8 mouse cellular contexts compared by ENCODE assay signal in the genomic region with DNA sequence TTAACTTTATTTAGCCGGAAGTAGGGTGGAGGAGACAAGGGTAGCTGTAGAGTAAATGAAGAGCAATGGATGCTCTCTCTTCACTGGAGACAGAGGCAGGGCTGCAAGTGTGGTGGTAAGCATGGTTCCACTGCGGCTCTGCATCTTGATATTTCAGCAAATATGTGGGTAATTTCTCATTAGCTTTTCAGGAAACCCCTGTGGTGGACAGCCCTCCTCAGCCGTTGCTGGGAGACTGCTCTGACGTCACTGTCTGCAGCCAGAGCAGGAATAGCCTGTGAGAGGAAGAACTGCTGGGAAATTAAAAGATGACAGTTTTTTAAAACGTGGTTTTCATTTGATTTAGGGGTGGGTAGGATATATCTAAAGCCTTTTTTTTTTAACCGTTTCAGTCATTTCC. TPM values are rescaled to one million over a fixed set of nuclear protein-coding genes. Genes with fewer than 3 reads are reported as not detected.
DNase-seq lines count a peak whose midpoint lies in the region; ATAC-seq and TF ChIP-seq lines count a peak whose summit lies in the region.

No protein-coding gene starts in this region.

- peak; percentile 68 for DNase-seq in gastrocnemius, adult 2 months
- DNase-seq in gastrocnemius, adult 8-10 months (ENCODE audit: low spot score in 2 of 2): no peak
- DNase-seq in embryonic facial prominence, embryonic 10.5 days (ENCODE audit: low spot score): peak; percentile 74
- peak; percentile 50 to 53 for DNase-seq in heart, adult 9 months (ENCODE audit: low spot score in 2 of 2)
- peak; percentile 56 for DNase-seq in kidney, adult 18-20 months
- DNase-seq in left cerebral cortex, postnatal 4 days: peak; percentile 39
- peak; percentile 45 for DNase-seq in stomach, postnatal 0 days (ENCODE audit: low spot score)

- H3K27me3 ChIP-seq in embryonic facial prominence, embryonic 10.5 days (replicated peaks; ENCODE audit: low read depth, poor library complexity, severe bottlenecking): no peaks in the 10 kb centered on the region
- no peaks in the 10 kb centered on the region for H3K27me3 ChIP-seq in midbrain, embryonic 13.5 days
- H3K27me3 ChIP-seq in stomach, postnatal 0 days (ENCODE audit: control insufficient read depth, insufficient read depth, low read length): no peaks in the 10 kb centered on the region

- intact Hi-C loops in gastrocnemius, adult 2 months (cut with DNase I): no loop called here
- intact Hi-C loops in left cerebral cortex, postnatal 4 days (cut with DNase I): no loop called here

- no peaks in the 10 kb centered on the region for H3K36me3 ChIP-seq in embryonic facial prominence, embryonic 10.5 days (replicated peaks)
- no peaks in the 10 kb centered on the region for H3K36me3 ChIP-seq in midbrain, embryonic 13.5 days
- H3K36me3 ChIP-seq in stomach, postnatal 0 days (ENCODE audit: control insufficient read depth, insufficient read depth, low read length): no peaks in the 10 kb centered on the region

- ATAC-seq in midbrain, embryonic 13.5 days: peak; percentile 57; the same call in 1 of the 2 replicates
- ATAC-seq in stomach, postnatal 0 days (ENCODE audit: low FRiP score, low TSS enrichment): no peak

- H3K4me2 ChIP-seq in midbrain, embryonic 13.5 days (replicated peaks): peak overlapping the region; percentile 41
- H3K4me2 ChIP-seq in stomach, postnatal 0 days (replicated peaks; ENCODE audit: low read depth): 0 out of 2 replicates have a peak overlapping the region, but pooled peaks have one; percentile 11

- peaks cover 67% of the 10 kb centered on the region for H3K4me1 ChIP-seq in embryonic facial prominence, embryonic 10.5 days
- peaks cover 49% of the 10 kb centered on the region for H3K4me1 ChIP-seq in midbrain, embryonic 13.5 days (replicated peaks)
- no peaks in the 10 kb centered on the region; the same call in 1 of the 2 replicates for H3K4me1 ChIP-seq in stomach, postnatal 0 days (replicated peaks; ENCODE audit: control insufficient read depth, insufficient read depth)

- TF ChIP-seq CTCF in gastrocnemius, adult 2 months (IDR thresholded peaks at IDR 0.05): no peak
- TF ChIP-seq CTCF in stomach, postnatal 0 days (IDR thresholded peaks at IDR 0.05; ENCODE audit: low read depth): no peak

- H3K4me3 ChIP-seq in gastrocnemius, adult 2 months: peak overlapping the region; percentile 58
- peak overlapping the region; percentile 23; the same call in 1 of the 2 replicates for H3K4me3 ChIP-seq in embryonic facial prominence, embryonic 10.5 days
- no peak overlapping the region for H3K4me3 ChIP-seq in midbrain, embryonic 13.5 days (replicated peaks)
- no peak overlapping the region for H3K4me3 ChIP-seq in stomach, postnatal 0 days (ENCODE audit: low read depth, low read length)

- H3K9ac ChIP-seq in midbrain, embryonic 13.5 days (replicated peaks): peak overlapping the region; percentile 51; the same call in 1 of the 2 replicates
- no peak overlapping the region for H3K9ac ChIP-seq in stomach, postnatal 0 days (ENCODE audit: low read length)

- no peak for TF ChIP-seq EP300 in stomach, postnatal 0 days (optimal IDR thresholded peaks at IDR 0.05)

- H3K27ac ChIP-seq in gastrocnemius, adult 2 months: peak overlapping the region; percentile 78
- no peak overlapping the region for H3K27ac ChIP-seq in embryonic facial prominence, embryonic 10.5 days (replicated peaks)
- H3K27ac ChIP-seq in midbrain, embryonic 13.5 days: peak overlapping the region; percentile 56; the same call in 1 of the 2 replicates
- H3K27ac ChIP-seq in stomach, postnatal 0 days (replicated peaks): no peak overlapping the region

- H3K9me3 ChIP-seq in embryonic facial prominence, embryonic 10.5 days: no peaks in the 10 kb centered on the region
- H3K9me3 ChIP-seq in midbrain, embryonic 13.5 days: no peaks in the 10 kb centered on the region
- no peaks in the 10 kb centered on the region for H3K9me3 ChIP-seq in stomach, postnatal 0 days (ENCODE audit: control insufficient read depth, low read length)

- WGBS in embryonic facial prominence, embryonic 10.5 days: 28% methylated on average over 6 of the region's 6 CpGs
- WGBS in midbrain, embryonic 13.5 days: 23% methylated on average over 6 of the region's 6 CpGs
- WGBS in stomach, postnatal 0 days: 17% methylated on average over 6 of the region's 6 CpGs

RNA-seq across cellular contexts. Expression of gene R3hdm2, which starts 41.9 kb away (rescaled TPM):
- 100 to 1,000 TPM; 118 to 153 TPM for total RNA-seq in gastrocnemius, adult 2 months (2021)
- total RNA-seq in gastrocnemius, adult 8-10 months (2022): 100 to 1,000 TPM; 130 to 135 (median 131) TPM
- polyA plus RNA-seq in embryonic facial prominence, embryonic 10.5 days (2016; fragmentation: Nextera tagmentation; extraction: Ambion mirVana): 33.9 and 41.9 TPM in 2 replicates
- total RNA-seq in left cerebral cortex, postnatal 4 days (2021): 100 to 1,000 TPM; 158 to 165 TPM
- 35.0 and 36.1 TPM in 2 replicates for polyA plus RNA-seq in midbrain, embryonic 13.5 days (2015; fragmentation: Nextera tagmentation; extraction: Ambion mirVana)
- 14.3 and 17.6 TPM in 2 replicates for polyA plus RNA-seq in stomach, postnatal 0 days (2015; fragmentation: Nextera tagmentation; extraction: Ambion mirVana)

RNA-seq across cellular contexts. Expression of gene Inhbc, which starts 51.8 kb away (rescaled TPM):
- total RNA-seq in gastrocnemius, adult 2 months (2021): not detected
- not detected for total RNA-seq in gastrocnemius, adult 8-10 months (2022)
- polyA plus RNA-seq in embryonic facial prominence, embryonic 10.5 days (2016; fragmentation: Nextera tagmentation; extraction: Ambion mirVana): 0.09 and 0.10 TPM in 2 replicates
- not detected for total RNA-seq in left cerebral cortex, postnatal 4 days (2021)
- not detected in 2 replicates for polyA plus RNA-seq in midbrain, embryonic 13.5 days (2015; fragmentation: Nextera tagmentation; extraction: Ambion mirVana)
- 0.15 TPM in 1 of 2 replicates, not detected in the other for polyA plus RNA-seq in stomach, postnatal 0 days (2015; fragmentation: Nextera tagmentation; extraction: Ambion mirVana)

Comparison
In these comparisons a context has a peak if more than half of its experiments do, and no peak if none do; other contexts are left out.
1. DNase-seq: peak in gastrocnemius, adult 2 months (single experiment), embryonic facial prominence, embryonic 10.5 days (single experiment), heart, adult 9 months (2 of 2), kidney, adult 18-20 months (single experiment), left cerebral cortex, postnatal 4 days (single experiment) and stomach, postnatal 0 days (single experiment); none in gastrocnemius, adult 8-10 months (0 of 2).
2. H3K27ac ChIP-seq: peak in gastrocnemius, adult 2 months (single experiment) and midbrain, embryonic 13.5 days (single experiment); none in embryonic facial prominence, embryonic 10.5 days (single experiment) and stomach, postnatal 0 days (single experiment).
3. H3K4me3 ChIP-seq: peak in gastrocnemius, adult 2 months (single experiment) and embryonic facial prominence, embryonic 10.5 days (single experiment); none in midbrain, embryonic 13.5 days (single experiment) and stomach, postnatal 0 days (single experiment).